ENCODE assay signal across 12 mouse cellular contexts in genomic region chr3:143316457-143316856, GRCm38 (mm10).
A peak's percentile ranks its signal among the peaks of the same experiment; 100 is the strongest.
DNase-seq lines count a peak whose midpoint lies in the region; ATAC-seq lines count a peak whose summit lies in the region.
"Had no signal": no experiment of that assay in that cellular context is flagged by ENCODE, and none has a peak within 500 bp of the region (broad histone marks: within the 10 kb centered on the region; RNA-seq: fewer than 3 reads in every experiment).

No protein-coding gene starts in this region.

- H3K4me3 ChIP-seq in lung, embryonic 15.5 days: no peak overlapping the region
- no peak overlapping the region for H3K4me3 ChIP-seq in hindbrain, embryonic 13.5 days
- H3K4me3 ChIP-seq: stomach, embryonic 15.5 days had no signal

- no peaks in the 10 kb centered on the region for H3K36me3 ChIP-seq in lung, embryonic 15.5 days
- no peaks in the 10 kb centered on the region for H3K36me3 ChIP-seq in hindbrain, embryonic 13.5 days
- H3K36me3 ChIP-seq: stomach, embryonic 15.5 days had no signal

- DNase-seq in lung, postnatal 25 days (ENCODE audit: low spot score): no peak
- DNase-seq in frontal cortex, postnatal 25 days (ENCODE audit: low spot score in 2 of 2): peak; percentile 47 to 59
- DNase-seq in left cerebral cortex, adult 18-20 months (ENCODE audit: low spot score in 2 of 2): peak; percentile 82 to 92
- DNase-seq in right cerebral cortex, postnatal 36 days (ENCODE audit: low spot score in 2 of 2): peak; percentile 85 to 91

- 0 out of 2 replicates have a peak, but pooled peaks cover 4% of the 10 kb centered on the region for H3K4me1 ChIP-seq in lung, embryonic 15.5 days
- H3K4me1 ChIP-seq in hindbrain, embryonic 13.5 days (replicated peaks): peaks cover 3% of the 10 kb centered on the region; the same call in 1 of the 2 replicates
- H3K4me1 ChIP-seq: stomach, embryonic 15.5 days had no signal

- H3K9ac ChIP-seq in lung, embryonic 15.5 days: no peak overlapping the region
- H3K9ac ChIP-seq in hindbrain, embryonic 13.5 days: no peak overlapping the region
- H3K9ac ChIP-seq: stomach, embryonic 15.5 days had no signal

- H3K9me3 ChIP-seq in lung, embryonic 15.5 days: no peaks in the 10 kb centered on the region
- H3K9me3 ChIP-seq in hindbrain, embryonic 13.5 days: no peaks in the 10 kb centered on the region
- H3K9me3 ChIP-seq: stomach, embryonic 15.5 days had no signal

- 46% methylated on average over 7 of the region's 7 CpGs for WGBS in lung, embryonic 15.5 days
- 66% methylated on average over 7 of the region's 7 CpGs for WGBS in hindbrain, embryonic 13.5 days

- H3K27me3 ChIP-seq in lung, embryonic 15.5 days: no peaks in the 10 kb centered on the region
- no peaks in the 10 kb centered on the region for H3K27me3 ChIP-seq in hindbrain, embryonic 13.5 days
- H3K27me3 ChIP-seq: stomach, embryonic 15.5 days had no signal

- 0 out of 2 replicates have a peak overlapping the region, but pooled peaks have one; percentile 6 for H3K27ac ChIP-seq in lung, embryonic 15.5 days
- no peak overlapping the region for H3K27ac ChIP-seq in hindbrain, embryonic 13.5 days
- H3K27ac ChIP-seq: macrophage; stomach, embryonic 15.5 days had no signal

- ATAC-seq in lung, embryonic 15.5 days (ENCODE audit: borderline replicate concordance, extremely low read depth, low FRiP score, low TSS enrichment): no peak
- ATAC-seq in hindbrain, embryonic 13.5 days (ENCODE audit: low FRiP score): no peak
- ATAC-seq in monocyte, adult 5-6 weeks (replicated peaks; ENCODE audit: insufficient number of reproducible peaks, low FRiP score, low TSS enrichment, poor library complexity, severe bottlenecking): no peak
- ATAC-seq: forebrain, embryonic 14.5 days; hindbrain, embryonic 16.5 days had no signal

- H3K4me2 ChIP-seq in lung, embryonic 15.5 days: no peak overlapping the region
- H3K4me2 ChIP-seq in hindbrain, embryonic 13.5 days: no peak overlapping the region
- H3K4me2 ChIP-seq: heart, embryonic 11.5 days; stomach, embryonic 15.5 days had no signal
